Mouse (Mus musculus) thymus, adult 2 months (tissue): Measurements from ENCODE around the gene Clybl. TPM values are rescaled to one million over a fixed set of nuclear protein-coding genes. Genes with fewer than 3 reads are reported as not detected.

Source experiments
- DNase-seq: peaks from one replicate; pipeline ENCODE4 v3.0.0; 2021
- H3K27ac ChIP-seq: fragments of 200-500 bp; 2 replicates; pipeline ENCODE4 v1.5.1; 2012; ENCODE audit warnings: low read length, control low read depth; ENCODE audit not compliant: control insufficient read depth, insufficient read depth
- H3K27me3 ChIP-seq: fragments of 200-500 bp; 2 replicates; pipeline ENCODE4 v1.6.1; 2012; ENCODE audit warnings: mild to moderate bottlenecking, low read length, moderate library complexity, mixed read lengths; ENCODE audit not compliant: control insufficient read depth, insufficient read depth
- H3K36me3 ChIP-seq: fragments of 200-500 bp; 2 replicates; pipeline ENCODE4 v1.6.1; 2012; ENCODE audit warnings: mild to moderate bottlenecking, low read length, moderate library complexity; ENCODE audit not compliant: control insufficient read depth, insufficient read depth
- H3K4me1 ChIP-seq: fragments of 200-500 bp; replicated peaks from 2 replicates; pipeline ENCODE4 v1.6.1; 2012; ENCODE audit warnings: low read length; ENCODE audit not compliant: control insufficient read depth, insufficient read depth
- H3K4me3 ChIP-seq: fragments of 200-500 bp; 2 replicates; pipeline ENCODE4 v1.5.1; 2012; ENCODE audit warnings: mild to moderate bottlenecking, low read length, control low read depth, moderate library complexity; ENCODE audit not compliant: control insufficient read depth, insufficient read depth
- CTCF ChIP-seq: fragments of 200-500 bp; IDR thresholded peaks from 2 replicates; pipeline ENCODE4 v1.5.1; 2012; ENCODE audit warnings: mild to moderate bottlenecking, control low read depth, low read length, moderate library complexity, borderline replicate concordance; ENCODE audit not compliant: control insufficient read depth, poor library complexity, insufficient read depth; ENCODE audit errors: extremely low read depth
- POLR2A ChIP-seq: fragments of 200-500 bp; IDR thresholded peaks from 2 replicates; pipeline ENCODE4 v1.6.1; 2012; ENCODE audit warnings: mild to moderate bottlenecking, low read length, control low read depth, moderate library complexity; ENCODE audit not compliant: control insufficient read depth, poor library complexity, insufficient read depth; ENCODE audit errors: extremely low read depth
- WGBS: fragments of 180-500 bp; shearing (Covaris S2); methylation state at CpG from one replicate; pipeline ENCODE4 v1.1.7; 2018; 5-methylcytosine and 5-hydroxymethylcytosine counted together
- polyA plus RNA-seq: library from polyadenylated mRNA; depleted of rRNA; stranded (reverse); fragments of >200 nt; gene quantifications from 2 replicates; pipeline ENCODE4 v1.2.3, GENCODE M21; 2012

Clybl gene
- polyA plus RNA-seq, 1 experiment = 5.5 TPM

DNA sequence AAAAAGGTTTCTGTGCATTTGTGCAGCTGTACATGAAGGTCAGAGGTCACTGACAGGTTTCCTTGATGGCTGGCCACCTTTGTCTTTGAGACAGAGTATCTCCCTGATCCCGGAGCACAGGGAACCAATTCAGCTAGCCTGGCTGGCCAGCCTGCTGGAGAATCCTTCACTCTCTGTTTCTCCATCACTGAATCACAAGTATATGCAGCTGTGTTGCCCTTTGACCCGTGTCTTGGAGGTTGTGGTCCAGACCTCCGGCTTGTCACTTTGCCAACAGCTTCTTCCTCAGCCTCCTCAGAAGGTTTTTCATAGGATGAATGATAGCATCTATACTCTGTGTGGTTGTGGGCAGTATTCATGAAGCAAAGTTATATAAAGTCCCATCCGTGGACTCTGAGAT is 217.2 kb downstream of the Clybl start:
- TF ChIP-seq CTCF (no peak), POLR2A (no peak)
- Histone ChIP-seq H3K4me3 (no peak overlapping the region), H3K36me3 (no peaks in the 10 kb centered on the region), H3K4me1 (no peaks in the 10 kb centered on the region), H3K27me3 (no peaks in the 10 kb centered on the region; the same call in 1 of the 2 replicates), H3K27ac (no peak overlapping the region)
- DNase-seq = no peak
- WGBS = 76% methylated on average over 4 of the region's 4 CpGs

DNA sequence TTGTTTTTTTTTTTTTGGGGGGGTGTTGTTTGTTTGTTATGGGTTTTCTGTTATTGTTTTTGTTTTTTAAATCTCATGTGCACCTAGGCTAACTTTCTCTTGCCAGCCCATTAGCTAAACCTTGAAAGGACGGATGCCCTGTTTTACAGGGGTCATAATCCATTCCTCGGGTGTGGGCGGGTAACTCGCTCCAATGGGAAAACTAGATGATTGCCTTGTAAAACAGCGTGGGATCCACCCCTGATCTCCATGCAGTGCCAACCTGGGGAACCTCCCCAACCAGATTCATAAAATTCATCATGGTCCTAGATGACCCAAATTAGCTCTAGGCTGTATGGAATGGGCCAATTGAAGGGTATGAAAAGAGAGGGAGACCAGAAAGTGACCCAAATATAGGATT is 218.4 kb downstream of the Clybl start:
- no peak for TF ChIP-seq CTCF
- Histone ChIP-seq H3K27me3 (no peaks in the 10 kb centered on the region; the same call in 1 of the 2 replicates), H3K36me3 (no peaks in the 10 kb centered on the region), H3K4me3 (no peak overlapping the region), H3K27ac (no peak overlapping the region), H3K4me1 (no peaks in the 10 kb centered on the region)
- no peak for DNase-seq
- 93% methylated on average over 5 of the region's 5 CpGs for WGBS

DNA sequence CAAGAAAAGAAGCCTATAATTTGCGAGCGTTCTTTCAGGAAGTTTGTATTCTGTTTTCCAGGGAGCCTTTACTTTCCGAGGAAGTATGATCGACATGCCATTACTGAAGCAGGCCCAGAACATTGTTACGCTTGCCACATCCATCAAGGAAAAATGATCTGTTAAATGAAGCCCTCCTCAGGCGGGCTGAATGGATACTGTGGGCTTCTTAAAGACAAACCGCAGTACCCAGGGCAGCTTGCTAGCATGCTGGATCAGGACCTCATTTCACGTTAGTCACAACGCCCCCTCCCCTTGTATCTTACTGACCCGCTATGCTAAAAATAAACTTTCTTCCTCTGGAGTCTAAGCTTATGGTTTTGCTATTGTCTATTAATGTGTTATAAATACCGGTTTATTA is 220.4 kb downstream of the Clybl start:
- H3K27me3 ChIP-seq = peaks cover 5% of the 10 kb centered on the region
- peaks cover 4% of the 10 kb centered on the region; the same call in 1 of the 2 replicates for H3K4me1 ChIP-seq
- H3K27ac ChIP-seq = no peak overlapping the region
- no peak overlapping the region for H3K4me3 ChIP-seq
- DNase-seq = no peak
- TF ChIP-seq POLR2A (no peak), CTCF (no peak)
- WGBS = 90% methylated on average over 11 of the region's 11 CpGs
- H3K36me3 ChIP-seq = no peaks in the 10 kb centered on the region

GRCm38 (mm10) chr14:122402716-122403258 is 221.3 kb downstream of the Clybl start:
- TF ChIP-seq CTCF (no peak), POLR2A (no peak)
- Histone ChIP-seq H3K27me3 (peaks cover 12% of the 10 kb centered on the region), H3K27ac (no peak overlapping the region)

GRCm38 (mm10) chr14:122403422-122403940 is 222.0 kb downstream of the Clybl start:
- H3K27ac ChIP-seq = no peak overlapping the region
- 94% methylated on average over 3 of the region's 3 CpGs for WGBS
- H3K27me3 ChIP-seq = peaks cover 12% of the 10 kb centered on the region
- peaks cover 4% of the 10 kb centered on the region; the same call in 1 of the 2 replicates for H3K4me1 ChIP-seq
- no peaks in the 10 kb centered on the region for H3K36me3 ChIP-seq
- DNase-seq = no peak
- TF ChIP-seq CTCF (no peak), POLR2A (no peak)
- H3K4me3 ChIP-seq = no peak overlapping the region

More at GRCm38 (mm10) chr14:122402716-122403258, 221.3 kb downstream of the Clybl start:
- Histone ChIP-seq H3K36me3 (no peaks in the 10 kb centered on the region), H3K4me1 (peaks cover 4% of the 10 kb centered on the region; the same call in 1 of the 2 replicates), H3K4me3 (no peak overlapping the region)
- DNase-seq = no peak
- WGBS = 88% methylated on average over 12 of the region's 12 CpGs

DNA sequence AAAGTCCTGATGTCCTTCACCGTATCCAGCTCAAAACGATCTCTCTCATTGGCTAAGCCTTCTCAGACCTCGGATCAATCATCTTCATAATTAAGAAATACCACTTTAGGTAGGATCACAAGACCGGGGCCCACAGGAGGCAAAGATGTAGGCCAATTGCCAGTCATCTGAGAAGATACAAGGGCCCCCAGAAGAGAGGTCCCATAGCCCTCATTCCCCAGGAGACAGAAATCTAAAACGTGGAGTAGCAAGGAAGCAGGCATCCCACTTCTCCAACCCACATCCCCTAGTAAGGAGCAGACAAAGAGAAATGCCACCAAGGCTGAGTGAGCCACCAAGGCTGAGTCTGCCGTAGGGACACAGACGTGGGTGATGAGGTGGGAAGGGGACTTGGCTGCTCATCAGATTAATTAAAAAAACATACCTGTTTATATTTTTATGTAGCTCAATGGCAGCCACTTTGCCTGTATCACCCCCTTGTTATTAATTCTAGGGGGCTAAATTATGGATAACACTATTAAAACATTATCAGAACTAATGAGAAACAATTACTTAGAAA is 223.2 kb downstream of the Clybl start:
- WGBS = 92% methylated on average over 7 of the region's 7 CpGs
- peaks cover 12% of the 10 kb centered on the region for H3K27me3 ChIP-seq

DNA sequence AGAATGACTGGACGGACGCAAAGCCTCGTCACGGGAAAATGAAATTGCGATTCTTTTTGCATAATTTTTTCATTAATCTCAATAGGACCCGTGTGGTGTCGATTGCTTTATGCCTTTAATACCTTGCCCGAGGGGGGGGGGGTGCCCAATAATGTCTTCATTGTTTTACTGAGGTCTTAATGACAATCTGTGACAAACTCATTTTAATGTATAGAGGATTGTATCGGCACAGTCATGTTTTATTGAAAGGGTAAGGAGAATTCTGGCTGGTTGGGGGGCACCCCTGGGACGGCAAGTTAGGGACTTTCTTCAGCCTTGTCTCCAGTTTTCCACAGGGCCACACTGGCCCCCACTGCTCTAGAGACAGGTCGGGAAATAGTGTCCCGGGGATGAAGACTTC is 223.7 kb downstream of the Clybl start:
- DNase-seq = no peak
- Histone ChIP-seq H3K36me3 (no peaks in the 10 kb centered on the region), H3K27ac (no peak overlapping the region), H3K4me3 (no peak overlapping the region), H3K4me1 (peaks cover 4% of the 10 kb centered on the region; the same call in 1 of the 2 replicates), H3K27me3 (peaks cover 12% of the 10 kb centered on the region)
- no peak for TF ChIP-seq POLR2A
- no peak for TF ChIP-seq CTCF
- 75% methylated on average over 12 of the region's 12 CpGs for WGBS

More for the DNA sequence above, 223.2 kb downstream of the Clybl start:
- Histone ChIP-seq H3K36me3 (no peaks in the 10 kb centered on the region), H3K4me1 (peaks cover 4% of the 10 kb centered on the region; the same call in 1 of the 2 replicates), H3K4me3 (no peak overlapping the region), H3K27ac (no peak overlapping the region)
- DNase-seq = no peak
- TF ChIP-seq POLR2A (no peak), CTCF (no peak)
